Mouse (Mus musculus) gastrocnemius, postnatal 10 days (tissue): ENCODE measurements at regions not wholly inside any gene's neighbourhood (a gene's known extent, or its start where the extent isn't known, plus 50 kb on each side); places are given as distances from the start of the nearest gene placed in this dataset.
"Not testable (repeated sequence)": the region's sequence is repeated elsewhere in the genome, so short reads cannot be mapped to it uniquely, and the experiment has no call there.

Experiments used
- DNase-seq: peaks from one replicate; pipeline ENCODE4 v3.0.0; 2021; ENCODE audit warnings: mixed read lengths

- no peak for DNase-seq
Measured at GRCm38 (mm10) chr13:32454419-32455146, 116.0 kb upstream of the Gmds start.

DNA sequence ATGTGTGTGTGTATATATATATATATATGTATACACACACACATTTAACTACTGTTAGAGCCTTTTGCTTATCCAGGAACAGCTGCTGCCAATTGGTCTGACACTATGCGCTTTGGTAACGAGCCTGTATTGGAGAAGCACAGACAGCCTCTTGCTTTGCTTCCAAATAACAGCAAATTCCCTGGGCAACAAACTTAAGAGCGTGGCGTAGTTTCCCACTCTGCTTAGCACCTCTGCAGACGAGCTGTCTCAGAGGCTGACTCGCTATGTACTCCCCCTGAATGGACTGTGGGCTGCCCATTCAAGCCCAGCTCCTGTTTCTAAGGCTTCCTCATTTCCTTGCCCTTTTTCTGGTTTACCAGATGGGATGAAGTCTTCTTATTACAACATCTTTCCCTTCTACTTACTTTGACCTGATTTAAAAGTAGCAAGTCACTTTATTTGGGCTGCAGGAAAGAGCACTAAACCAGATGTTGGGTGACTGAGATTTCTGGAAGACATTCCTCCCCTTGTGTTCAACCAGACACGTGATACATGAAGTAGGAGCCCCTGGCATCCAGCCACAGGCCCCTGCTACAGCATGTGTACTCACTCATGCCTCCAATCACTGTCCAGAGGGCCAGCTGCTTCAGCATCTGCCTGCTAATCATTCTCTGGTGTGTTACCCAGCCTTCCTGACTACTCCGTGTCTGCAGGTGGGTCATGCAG lies 111.3 kb upstream of the Gmds start:
- peak; percentile 82 for DNase-seq

GRCm38 (mm10) chr13:32444531-32444930 lies 106.0 kb upstream of the Gmds start:
- no peak for DNase-seq

- no peak for DNase-seq
Measured at GRCm38 (mm10) chr13:32442025-32442424, 103.5 kb upstream of the Gmds start.

- DNase-seq: no peak
Measured at GRCm38 (mm10) chr13:32435136-32435535, 96.6 kb upstream of the Gmds start.

- DNase-seq: no peak
Measured at GRCm38 (mm10) chr13:32428482-32428881, 89.9 kb upstream of the Gmds start.

DNA sequence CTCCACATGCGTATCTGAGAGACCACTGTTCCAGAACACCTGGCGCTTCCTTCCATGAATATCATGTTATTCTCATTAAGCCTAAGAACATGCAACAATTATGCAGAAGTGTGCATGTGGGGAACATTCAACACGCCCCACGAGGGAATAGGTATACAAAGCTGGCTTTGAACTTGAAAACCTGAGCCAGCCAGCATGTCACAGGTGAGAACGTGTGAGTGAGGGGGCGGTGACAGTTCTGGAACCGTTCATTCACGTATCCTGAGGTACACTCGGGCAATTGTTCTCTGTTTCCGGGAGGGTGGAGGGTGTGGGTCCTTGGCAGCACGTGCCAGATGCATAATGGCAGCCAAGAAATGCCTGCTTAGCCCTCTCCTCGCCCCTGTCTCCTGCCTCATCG lies 88.4 kb upstream of the Gmds start:
- no peak for DNase-seq

DNA sequence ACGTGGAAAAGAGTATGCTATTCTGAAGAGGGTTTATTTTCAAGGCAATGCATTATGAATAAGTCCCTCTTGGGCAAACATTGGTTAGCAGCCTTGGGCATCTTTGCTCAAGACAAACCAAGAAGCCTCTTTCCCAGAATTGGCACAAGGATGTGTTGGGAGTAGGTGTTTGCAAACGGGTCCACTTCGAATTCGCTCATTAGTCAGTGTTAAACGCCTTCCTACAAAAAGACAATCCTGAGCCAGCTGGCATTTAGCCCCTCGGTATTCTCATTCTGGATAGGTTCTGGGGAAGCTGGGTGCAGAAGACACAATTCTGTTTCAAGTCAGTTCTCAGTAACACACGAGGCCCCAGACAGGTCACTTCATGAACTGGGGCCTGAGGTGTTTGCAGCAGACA lies 87.7 kb upstream of the Gmds start:
- DNase-seq: no peak

- not testable (repeated sequence) for DNase-seq
Measured at GRCm38 (mm10) chr13:32424543-32424942, 86.0 kb upstream of the Gmds start.

GRCm38 (mm10) chr13:32422485-32422884 lies 83.9 kb upstream of the Gmds start:
- no peak for DNase-seq

GRCm38 (mm10) chr13:32419326-32419725 lies 80.8 kb upstream of the Gmds start:
- no peak for DNase-seq

- DNase-seq: no peak
Measured at GRCm38 (mm10) chr13:32418655-32419054, 80.1 kb upstream of the Gmds start.

DNA sequence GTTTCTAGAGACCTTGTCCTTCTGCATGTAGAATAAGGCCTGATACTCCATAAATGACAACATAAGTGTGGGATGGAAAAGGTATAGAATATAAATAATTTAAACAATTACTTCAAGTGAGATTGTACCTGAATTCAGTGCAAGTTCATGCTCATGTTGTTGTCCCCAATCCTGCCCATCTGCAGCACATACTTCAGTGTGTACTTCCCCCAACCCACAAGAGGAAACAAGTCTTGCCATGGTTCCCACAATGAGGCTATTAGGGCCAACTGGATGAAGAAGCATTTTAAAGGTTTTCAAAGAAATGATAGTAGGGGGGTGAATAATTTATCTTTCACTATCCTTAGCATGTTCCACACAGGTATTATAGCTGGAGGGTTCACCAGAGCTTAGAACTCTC lies 79.4 kb upstream of the Gmds start:
- no peak for DNase-seq

DNA sequence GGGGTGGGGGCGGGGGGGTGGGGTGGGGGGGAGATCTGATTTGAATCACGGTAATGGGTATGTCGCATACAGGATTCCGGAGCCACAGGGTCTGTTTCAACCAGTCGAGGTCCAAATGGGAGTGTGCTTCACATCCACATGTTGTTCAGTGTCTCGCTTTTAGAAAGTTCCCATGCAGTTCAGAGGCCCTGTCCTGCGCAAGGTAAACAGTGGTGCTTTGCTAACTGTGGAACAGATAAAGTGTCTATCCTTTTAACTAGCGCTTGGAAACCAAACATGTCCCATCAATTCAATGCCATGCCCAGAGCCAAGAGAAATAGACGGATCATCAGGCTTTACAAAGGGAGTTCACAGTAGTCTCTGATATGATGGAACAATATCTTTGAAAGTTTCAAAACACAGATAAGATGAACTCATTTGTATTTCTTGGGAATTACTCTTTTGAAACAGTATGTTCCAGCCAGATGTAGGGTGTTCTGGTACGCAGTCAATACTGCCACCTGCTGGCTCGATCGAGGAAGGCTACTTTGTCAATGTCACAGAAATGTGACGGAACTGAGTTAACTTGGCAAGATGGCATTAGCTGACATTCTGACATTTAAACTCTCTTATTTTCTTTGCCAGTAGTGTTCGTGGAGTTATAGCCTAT lies 72.9 kb upstream of the Gmds start:
- peak; percentile 76 for DNase-seq

DNA sequence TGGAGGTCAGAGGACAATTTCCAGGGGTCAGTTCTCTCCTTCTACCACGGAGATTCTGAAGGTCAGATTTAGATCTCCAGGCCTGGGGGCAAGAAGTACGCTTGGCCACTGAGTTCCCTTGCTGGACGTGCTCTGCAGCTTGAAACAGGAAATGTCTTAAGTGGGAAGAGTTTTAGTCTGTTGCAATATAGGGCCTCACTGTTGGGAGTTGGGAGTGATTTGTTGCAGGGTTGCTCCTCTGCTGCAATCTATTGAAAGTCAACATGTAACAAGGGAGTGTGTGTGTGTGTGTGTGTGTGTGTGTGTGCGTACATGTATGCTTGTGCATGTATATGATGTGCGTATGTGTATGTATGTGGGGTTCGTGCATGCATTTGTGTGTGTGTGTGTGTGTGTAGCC lies 71.5 kb upstream of the Gmds start:
- DNase-seq: no peak

- DNase-seq: no peak
Measured at GRCm38 (mm10) chr13:32398616-32399015, 60.1 kb upstream of the Gmds start.
